Mouse (Mus musculus) left cerebral cortex, postnatal 36 days (tissue): ENCODE results near the gene Hpse2. TPM values are rescaled to one million over a fixed set of nuclear protein-coding genes. Genes with fewer than 3 reads are reported as not detected.

Experiments
- DNase-seq, 2 experiments: peaks; one replicate each; pipeline ENCODE4 v3.0.0; 2021 to 2022; ENCODE audit warnings: low spot score in 2 of 2, mixed read lengths in 1 of 2
- intact Hi-C: fragments of 180-260 bp; cut with DNase I; formaldehyde crosslinking; loops from one replicate; pipeline ENCODE4 v1.15.1; 2025
- total RNA-seq, 2 experiments: library from RNA; stranded (reverse); gene quantifications; 2 replicates each; pipeline ENCODE4 v1.2.3; 2021

Gene Hpse2
- total RNA-seq, 2 experiments from 2014 or later: 0.07 to 0.09 TPM

DNA sequence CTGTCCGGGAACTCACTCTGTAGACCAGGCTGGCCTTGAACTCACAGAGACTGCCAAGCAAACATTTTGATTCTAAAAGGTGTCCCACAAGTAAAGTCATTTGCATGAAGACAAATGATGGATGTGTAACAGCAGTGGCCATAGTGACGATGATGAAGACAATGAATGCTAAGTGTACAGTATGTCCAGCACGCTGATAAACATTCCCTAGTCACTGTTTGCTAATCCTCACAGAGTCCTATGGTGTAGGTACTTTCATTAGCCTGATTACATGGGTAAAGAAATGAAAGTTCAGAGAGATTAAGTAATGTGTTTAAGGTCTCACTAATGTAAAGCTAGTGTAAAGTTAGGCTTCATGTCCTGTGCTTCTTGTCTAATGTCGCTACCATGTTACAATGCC, 511.6 kb downstream of the Hpse2 start:
- intact Hi-C loops: no loop called here
- DNase-seq: no peak

DNA sequence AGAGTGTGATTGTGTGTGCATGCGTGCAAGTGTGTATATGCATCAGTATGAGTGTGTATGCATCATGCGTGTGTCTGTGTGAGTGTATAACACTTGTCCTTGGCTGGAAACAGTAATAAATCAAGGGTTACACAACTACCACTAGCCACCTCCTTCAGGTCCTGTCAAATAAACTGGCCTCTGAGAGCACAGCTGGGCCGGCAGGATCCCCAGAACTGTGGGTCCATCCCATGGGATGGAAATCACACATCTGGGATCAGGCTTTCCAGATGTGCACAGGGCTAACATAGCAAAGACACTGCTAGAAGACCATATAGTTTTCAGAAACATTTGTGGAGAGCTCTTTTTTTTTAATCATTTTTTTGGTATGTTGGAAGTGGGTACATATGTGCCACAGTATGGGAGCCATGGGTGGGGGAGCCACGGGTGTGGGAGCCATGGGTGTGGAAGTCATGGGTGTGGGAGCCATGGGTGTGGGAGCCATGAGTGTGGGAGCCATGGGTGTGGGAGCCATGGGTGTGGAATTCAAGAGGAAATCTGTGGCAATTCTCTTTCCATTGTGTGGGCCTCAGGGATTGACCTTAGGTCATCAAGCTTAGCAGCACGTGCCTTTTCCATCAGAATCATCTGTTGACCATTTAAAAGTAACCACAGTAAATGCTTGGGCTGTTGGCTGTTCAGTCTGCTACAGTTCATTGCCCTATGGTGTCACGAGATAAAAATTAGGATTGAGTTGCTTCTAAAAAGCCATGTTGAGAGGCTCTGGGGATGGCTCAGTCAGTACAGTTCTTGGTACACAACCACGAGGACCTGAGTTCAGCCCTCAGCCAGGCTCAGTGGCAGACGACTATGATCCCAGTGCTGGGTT, 518.3 kb downstream of the Hpse2 start:
- intact Hi-C loops: no loop called here
- no peak for DNase-seq

DNA sequence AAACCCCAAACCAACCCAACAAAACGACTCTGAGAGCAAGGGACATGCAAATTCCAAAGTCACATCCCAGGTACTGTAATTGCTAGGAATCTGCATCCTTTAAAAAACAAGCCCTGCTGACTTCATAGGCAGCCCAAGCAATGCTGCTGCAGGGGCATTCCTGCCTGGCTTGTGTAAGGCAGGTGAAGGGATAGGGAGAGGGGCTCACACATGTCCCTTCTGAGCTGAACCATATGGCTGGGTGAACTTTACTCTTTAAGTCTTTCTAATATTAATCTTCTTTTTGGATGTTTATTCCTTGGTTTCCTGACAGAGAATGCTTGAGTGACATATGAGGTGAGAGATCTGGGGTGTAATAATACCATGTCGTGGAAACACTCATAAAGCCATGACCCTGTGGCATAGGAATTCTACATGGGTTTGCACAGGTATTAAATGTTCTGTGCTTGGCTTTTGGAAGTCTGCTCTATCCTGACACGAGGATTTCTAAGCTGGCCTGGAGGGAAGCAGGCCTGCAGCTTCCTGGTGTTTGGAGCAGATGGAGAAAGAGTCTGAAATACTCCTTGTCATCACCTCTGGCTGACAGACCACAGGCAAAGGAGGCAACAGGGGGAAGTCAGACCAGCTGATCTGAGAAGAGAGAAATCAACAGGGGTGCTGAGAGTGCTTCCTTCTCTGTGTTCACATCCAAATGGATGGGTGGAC, 519.0 kb downstream of the Hpse2 start:
- DNase-seq: no peak
- intact Hi-C loops: no loop called here

DNA sequence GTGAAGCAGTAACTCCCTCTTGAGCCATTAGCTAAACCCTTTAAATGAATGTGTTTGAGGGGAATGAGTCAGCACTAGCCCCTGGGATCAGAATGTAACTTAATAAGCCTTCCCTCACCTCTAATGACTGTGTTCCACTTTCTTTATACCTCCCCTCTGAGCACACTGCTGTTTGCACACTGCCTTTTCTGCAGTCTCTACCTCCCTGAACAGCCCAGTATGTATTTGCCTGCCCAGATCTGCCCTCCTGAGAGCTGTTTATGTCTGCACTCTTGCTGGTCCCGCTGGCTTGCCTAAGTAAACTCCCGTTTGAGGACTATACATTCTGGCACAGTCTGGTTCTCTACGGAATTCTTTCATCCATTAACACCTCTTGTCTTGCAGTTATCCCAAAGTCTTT, 525.1 kb downstream of the Hpse2 start:
- DNase-seq: no peak
- intact Hi-C loops: no loop called here

DNA sequence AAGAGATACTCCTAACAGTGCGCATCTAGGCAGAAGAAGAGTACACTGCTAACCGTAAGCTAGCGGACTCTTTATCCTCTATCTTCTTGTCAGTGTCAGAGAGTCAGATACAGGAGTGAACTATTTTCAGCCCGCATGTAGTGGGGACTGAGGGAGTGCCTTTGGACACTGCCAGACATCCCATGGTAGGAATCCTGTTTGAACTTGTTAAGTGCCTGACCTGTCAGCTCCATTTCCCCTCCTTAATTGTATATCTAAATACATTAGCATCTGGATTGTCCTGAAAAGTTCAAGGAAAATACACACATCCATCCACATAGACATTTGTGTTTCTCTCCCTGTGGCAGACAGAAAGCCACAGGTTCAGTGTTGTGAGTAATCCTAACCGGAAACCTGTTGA, 531.1 kb downstream of the Hpse2 start:
- intact Hi-C loops: no loop called here
- DNase-seq: no peak

DNA sequence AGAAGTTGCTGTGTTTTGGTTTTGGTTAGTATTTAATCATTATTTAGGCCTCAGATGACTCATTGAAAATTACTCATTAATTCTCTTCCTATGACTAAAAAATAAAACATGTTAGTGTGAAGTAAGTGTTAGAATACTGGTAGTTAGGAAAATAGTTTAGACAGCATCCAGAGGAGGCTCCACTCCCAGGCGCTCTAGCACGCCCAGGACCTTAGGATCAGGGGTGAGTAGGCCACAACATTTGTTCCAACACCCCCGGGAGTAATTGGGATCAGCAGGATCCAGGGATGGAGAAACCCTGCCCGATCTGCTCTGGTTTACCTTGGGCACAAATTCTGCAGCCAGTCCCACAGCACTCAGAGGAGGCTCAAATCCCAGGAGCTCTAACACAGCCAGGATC, 532.5 kb downstream of the Hpse2 start:
- DNase-seq: no peak
- intact Hi-C loops: no loop called here

DNA sequence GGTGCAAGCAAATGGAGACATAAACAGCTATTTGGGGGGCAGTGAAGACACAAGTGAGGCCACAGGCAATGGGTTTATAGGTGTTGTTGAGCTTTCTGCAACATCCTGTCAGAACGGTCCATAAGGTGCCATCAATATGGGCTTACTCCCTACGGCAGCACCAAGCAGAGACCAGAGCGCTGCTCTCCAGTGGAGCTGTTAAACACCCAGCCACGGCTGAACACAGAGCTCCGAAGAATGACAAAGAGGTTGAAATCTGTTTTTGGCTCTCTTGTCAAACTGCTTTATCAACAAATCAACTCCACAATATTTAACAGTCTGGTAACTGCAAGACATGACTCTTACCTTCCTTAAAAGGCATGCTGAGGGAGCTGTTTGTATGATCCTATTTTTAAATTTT, 537.7 kb downstream of the Hpse2 start:
- no peak for DNase-seq

DNA sequence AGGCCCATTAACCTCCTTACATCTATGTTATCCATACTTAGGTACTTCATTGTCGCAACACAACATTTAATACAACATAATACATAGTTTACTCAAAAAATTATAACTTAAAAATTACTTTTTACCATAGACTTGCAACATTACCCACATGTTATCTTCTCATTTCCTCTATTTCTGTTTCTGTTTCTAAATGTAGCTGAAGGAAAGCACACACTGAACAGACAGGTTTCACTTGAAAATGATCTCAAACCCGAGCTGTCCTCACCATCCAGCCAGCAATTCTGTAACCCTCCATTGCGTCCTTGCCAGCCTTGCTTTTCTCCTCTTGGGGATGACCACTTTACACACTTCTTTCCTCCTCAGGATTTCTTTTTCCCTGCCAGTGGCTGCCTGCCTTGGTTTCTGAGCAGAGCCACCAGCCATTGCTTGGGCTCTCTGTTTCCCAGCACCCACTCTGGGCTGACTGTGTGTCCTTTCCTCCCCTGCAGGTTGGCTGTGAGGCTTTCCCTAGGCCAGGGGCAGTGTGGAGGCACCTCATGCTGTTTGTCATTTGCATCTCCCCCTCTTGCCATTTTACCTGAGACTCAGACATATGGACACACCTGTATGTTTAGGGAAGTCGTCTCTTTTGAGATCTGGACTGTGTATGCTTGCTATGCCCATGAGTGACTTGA, 548.4 kb downstream of the Hpse2 start:
- intact Hi-C loops: no loop called here
- DNase-seq: no peak

More for the DNA sequence above, 537.7 kb downstream of the Hpse2 start:
- intact Hi-C loops: no loop called here

DNA sequence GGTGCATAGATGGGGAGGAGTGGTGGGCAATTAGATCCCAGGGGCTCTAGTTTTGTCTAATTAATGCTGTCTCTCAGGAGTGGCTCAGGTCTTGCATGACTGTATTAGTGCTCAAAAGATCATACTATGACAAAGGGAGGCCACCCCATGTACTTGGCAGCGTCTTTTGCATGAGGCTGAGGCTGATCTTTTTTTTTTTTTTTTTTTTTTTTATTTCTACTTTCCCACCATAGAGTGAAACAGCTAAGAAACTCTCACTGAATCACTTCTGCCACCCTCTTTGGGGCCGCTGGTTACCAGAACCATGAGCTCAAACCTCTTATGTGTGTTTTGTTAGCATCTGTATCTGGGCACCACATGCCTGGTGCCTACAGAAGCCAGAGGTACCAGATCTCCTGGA, 549.0 kb downstream of the Hpse2 start:
- intact Hi-C loops: no loop called here
- DNase-seq: no peak

DNA sequence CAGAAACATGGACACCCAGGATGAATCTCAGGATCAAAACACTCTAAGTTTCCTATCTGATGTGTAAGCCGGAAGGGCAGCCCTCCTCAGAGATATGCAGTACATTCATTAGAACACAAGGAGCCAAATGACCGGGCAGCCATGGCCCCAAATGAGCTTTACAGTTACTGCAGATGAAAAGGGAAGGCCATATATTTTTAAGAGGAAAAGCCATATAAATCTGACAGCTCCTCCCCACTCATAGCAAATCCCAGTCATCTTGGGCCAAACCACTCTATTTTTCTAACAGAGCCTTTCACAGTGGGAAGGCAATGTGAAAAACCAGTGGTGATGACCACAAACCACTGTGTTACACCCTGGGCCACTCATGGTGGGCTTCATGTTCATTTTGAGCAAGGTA, 549.9 kb downstream of the Hpse2 start:
- DNase-seq: no peak
- intact Hi-C loops: no loop called here

DNA sequence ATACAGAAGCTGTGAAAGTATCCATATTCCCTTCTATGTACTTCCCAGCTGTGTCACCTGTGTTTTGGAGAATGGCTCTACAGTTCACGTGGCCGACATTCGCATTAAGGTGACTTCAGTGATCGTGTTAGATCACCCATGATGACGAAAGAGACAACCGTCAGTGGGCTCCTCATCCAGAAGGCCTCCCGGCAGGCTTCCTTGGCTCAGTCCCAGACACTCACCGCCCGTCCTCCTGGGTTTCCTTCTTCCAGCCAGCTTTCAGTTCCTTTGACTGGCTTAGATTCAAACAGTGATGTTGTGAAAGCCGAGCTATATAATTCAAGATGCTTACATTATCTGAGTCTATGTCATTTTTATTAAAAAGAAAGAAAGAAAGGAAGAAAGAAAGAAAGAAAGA, 550.6 kb downstream of the Hpse2 start:
- no peak for DNase-seq
- intact Hi-C loops: no loop called here

DNA sequence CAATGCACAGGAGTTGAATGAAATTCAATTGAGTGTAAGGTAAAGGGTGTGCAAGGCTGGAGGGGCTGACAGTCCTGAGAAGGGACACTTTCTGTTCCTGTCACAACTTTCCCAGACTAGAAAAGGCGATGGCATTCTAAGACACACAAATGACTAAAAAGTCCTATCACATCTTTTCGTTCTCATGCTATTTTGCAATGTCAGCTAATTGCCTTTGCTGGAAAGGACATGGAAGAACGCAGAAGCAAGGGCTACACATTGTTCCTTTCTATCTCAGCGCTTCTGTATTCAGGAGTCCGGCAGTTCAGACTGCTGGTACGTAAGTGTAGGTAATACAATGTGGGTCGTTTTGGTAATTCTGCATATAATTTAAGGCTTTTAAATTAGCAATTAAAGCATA, 555.0 kb downstream of the Hpse2 start:
- no peak for DNase-seq
- intact Hi-C loops: no loop called here

DNA sequence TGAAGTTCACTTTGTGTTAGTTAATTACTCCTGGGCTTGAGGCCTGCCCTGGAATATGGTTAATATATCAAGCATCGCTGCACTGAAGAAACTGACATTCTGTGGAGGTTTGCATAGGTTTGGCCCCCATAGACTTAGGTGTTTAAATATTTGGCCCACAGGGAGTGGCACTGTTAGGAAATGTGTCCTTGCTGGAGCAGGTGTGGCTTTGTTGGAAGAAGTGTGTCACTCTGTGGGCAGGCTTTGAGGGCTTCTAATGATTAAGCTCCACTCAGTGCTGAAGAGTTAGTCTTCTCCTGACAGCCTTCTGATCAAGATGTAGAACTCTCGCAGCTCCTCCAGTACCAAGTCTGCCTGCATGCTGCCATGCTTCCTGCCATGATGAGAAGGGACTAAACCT, 555.9 kb downstream of the Hpse2 start:
- no peak for DNase-seq
- intact Hi-C loops: no loop called here

DNA sequence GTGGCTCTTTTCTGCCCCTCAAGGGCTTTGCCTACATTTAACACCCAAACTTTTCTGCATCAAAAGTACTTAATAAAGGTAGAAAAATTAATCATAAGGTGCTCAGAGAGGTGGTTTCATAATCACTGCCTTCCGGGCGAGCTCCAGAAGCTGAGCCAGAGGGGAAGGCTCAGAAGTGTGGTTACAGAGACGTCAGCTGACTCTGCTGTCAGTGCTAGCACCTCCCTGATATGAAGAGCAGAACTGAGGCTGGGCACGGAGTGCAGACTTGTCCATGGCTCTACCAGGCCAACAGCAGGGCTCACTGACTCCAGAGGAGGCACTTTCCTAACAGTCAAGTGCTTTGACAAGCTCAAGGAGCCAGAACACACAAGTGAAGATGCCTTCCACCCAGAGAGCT, 559.0 kb downstream of the Hpse2 start:
- intact Hi-C loops: no loop called here
- no peak for DNase-seq

DNA sequence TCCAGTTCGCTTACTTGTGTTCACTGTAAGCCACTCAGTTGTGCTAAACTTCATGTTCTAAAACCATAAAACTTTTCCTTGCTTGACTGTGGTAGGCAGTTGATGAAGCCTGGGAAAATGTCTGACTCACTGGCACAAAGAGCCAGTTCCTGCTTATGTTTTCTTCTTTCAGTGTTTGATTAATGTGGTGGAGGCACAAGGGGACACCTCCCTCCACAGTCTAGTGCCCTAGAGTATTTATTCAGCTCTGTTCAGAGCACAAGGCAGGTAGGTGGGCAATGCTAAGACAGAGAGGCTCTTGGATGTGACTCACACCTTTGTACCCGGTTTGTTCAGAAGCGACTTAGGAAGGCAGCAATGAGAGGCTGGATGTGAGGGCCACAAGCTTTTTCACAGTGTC, 560.3 kb downstream of the Hpse2 start:
- no peak for DNase-seq
- intact Hi-C loops: no loop called here

DNA sequence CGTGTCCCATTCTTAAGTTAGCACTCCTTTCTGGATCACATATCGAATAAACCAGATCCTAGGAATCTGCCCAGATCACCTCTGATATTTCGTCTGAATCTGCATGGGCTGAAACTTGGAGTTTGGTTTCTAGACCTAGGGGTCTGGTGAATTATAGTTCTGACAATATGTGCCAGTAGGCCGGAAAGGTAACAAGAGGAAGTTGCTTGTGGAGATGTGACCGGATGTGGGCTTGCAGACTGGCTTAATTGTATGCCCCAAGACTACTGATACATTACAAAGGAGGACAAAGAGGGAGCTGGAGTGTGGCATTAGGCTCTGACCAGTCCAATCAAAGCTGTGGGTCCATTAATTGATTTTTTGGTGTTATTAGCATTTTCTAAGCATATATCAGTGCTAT, 568.0 kb downstream of the Hpse2 start:
- intact Hi-C loops: no loop called here

DNA sequence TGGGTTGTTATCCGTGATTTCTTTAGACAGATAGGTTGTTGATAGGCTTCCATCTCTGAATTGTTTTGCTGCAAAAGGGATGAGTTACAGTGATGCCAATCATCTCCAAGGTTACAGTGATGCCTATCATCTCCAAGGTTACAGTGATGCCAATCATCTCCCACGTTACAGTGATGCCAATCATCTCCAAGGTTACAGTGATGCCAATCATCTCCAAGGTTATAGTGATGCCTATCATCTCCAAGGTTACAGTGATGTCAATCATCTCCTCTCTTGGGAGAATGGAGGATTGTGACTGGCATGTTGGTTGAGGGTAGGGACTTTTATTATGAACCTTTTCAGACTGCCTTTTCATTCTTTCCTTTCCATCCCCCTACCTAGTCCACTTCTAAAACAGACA, 570.4 kb downstream of the Hpse2 start:
- DNase-seq: no peak
- intact Hi-C loops: no loop called here

More for the DNA sequence above, 568.0 kb downstream of the Hpse2 start:
- DNase-seq: no peak

DNA sequence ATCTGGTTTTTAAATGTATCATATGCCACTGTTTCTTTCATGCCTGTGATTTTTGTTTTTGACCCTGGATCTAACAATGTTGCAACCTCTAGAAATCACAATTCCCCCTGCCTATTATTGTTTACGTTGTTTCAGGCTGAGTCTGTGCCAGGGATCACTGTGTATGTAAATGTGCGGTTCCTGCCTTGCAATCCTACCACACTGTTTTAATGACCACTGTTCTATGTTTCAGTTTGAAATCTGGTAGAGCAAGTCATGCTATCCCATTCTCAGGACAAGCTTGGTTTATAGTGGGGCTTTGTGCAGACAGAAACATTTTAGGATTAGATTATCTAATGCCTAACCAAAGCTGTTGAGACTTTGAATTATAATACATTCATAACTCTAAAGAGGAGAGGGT, 571.9 kb downstream of the Hpse2 start:
- intact Hi-C loops: no loop called here
- DNase-seq: no peak

DNA sequence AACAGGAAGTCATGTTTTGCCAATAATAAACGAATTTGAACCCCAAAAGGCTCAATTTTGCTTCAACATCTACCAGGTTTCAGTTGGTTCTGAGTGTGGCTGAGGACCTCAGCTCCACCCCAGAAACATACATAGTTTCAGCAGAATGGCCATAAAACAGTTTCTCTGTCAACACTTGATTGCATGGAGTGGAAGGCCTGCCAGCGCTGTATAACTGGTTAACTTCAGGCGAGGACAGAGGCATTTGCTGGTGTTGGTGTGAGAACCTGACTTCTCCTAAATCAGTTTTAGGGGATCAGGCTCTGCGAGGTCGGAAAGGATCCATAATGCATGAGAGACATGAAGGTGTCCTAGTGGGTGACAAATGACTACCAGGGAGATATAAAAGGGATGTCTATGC, 578.0 kb downstream of the Hpse2 start:
- intact Hi-C loops: no loop called here
- no peak for DNase-seq

DNA sequence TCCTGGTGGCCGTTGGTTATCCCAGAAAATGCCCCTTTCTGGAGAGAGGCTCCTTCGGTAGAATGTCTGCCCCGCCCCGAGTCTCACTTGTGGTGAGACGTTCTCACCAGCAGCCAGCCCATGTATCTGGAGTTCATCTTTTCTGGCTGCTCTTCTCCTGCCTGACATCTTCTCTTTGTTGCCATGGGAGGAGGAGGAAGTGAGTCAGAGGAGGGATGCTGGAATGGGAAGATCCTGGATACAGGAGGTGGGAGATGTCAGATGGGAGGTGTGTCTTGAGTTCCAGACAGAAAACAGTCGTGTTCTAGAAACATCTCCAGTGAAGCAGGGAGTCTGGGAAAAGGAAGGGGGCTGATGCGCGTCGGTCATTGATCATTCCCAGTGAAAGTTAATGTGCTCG, 578.7 kb downstream of the Hpse2 start:
- intact Hi-C loops: no loop called here
- DNase-seq: no peak

DNA sequence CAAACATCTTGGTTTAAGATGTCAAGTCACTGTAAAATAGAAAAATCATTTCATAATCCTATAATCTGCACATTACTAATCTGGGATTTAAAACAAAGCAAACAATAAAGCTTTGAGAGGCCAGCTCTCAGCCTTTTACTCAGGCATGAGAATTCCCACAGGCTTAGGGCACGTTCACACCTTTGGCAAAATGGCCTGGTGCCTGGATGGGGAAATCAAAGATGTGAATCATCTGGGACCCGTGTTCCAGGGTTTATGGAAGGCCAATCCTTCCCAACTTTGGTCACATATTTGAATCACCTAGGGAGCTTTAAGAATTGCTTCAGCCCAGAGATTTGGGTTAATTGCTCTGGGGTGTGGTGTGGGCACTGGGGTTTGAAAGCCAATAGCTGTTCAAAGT, 590.3 kb downstream of the Hpse2 start:
- intact Hi-C loops: loop anchor here (5.0 to 10.0 kb wide), 2 partner anchors 227 to 689 kb away; no protein-coding TSS in a partner anchor

More for the DNA sequence above, 590.3 kb downstream of the Hpse2 start:
- no peak for DNase-seq
